Mouse (Mus musculus) CH12.LX (cell line): ENCODE measurements around the gene Chrm3.

ENCODE experiments used
- CTCF ChIP-seq, 2 experiments: IDR thresholded peaks in 1 of 2; conservative IDR thresholded peaks in 1 of 2; 2 replicates each; pipeline ENCODE4 v1.5.1; 2011 to 2012; ENCODE audit warnings: low read depth in 2 of 2, low read length in 2 of 2, improper control_type of control experiment in 1 of 2, inconsistent platforms in 1 of 2, mild to moderate bottlenecking in 1 of 2, moderate library complexity in 1 of 2
- EP300 ChIP-seq: IDR thresholded peaks from 2 replicates; pipeline ENCODE4 v1.6.1; 2011; ENCODE audit warnings: low read length, improper control_type of control experiment
- IRF4 ChIP-seq: IDR thresholded peaks from 2 replicates; pipeline ENCODE4 v1.6.1; 2014; ENCODE audit warnings: low read depth, mild to moderate bottlenecking, inconsistent platforms, low read length, improper control_type of control experiment
- KAT2A ChIP-seq: IDR thresholded peaks from 2 replicates; pipeline ENCODE4 v1.6.1; 2012; ENCODE audit warnings: low read length, improper control_type of control experiment, inconsistent platforms; ENCODE audit not compliant: insufficient replicate concordance
- MAZ ChIP-seq: IDR thresholded peaks from 2 replicates; pipeline ENCODE4 v1.6.1; 2012; ENCODE audit warnings: low read depth, mild to moderate bottlenecking, inconsistent platforms, low read length, improper control_type of control experiment, moderate library complexity
- POLR2A ChIP-seq: IDR thresholded peaks from 2 replicates; pipeline ENCODE4 v1.6.1; 2011; ENCODE audit warnings: low read depth, mild to moderate bottlenecking, improper control_type of control experiment, low read length

GRCm38 (mm10) chr13:9897231-9897630 is 463.4 kb downstream of the Chrm3 start:
- no peak for TF ChIP-seq MAZ
- TF ChIP-seq IRF4: no peak
- no peak for TF ChIP-seq POLR2A
- no peak for TF ChIP-seq KAT2A
- TF ChIP-seq CTCF (conservative IDR thresholded peaks at IDR 0.05 in 1 of 2, IDR thresholded peaks at IDR 0.05 in 1 of 2; ENCODE audit: low read depth in 2 of 2, low read length in 2 of 2): no peak
- TF ChIP-seq EP300: no peak
